Mouse (Mus musculus) spleen, postnatal 14 days (tissue): ENCODE results near the gene Tbx3.

Experiments used
- DNase-seq, 2 experiments: peaks; one replicate each; pipeline ENCODE4 v3.0.0; 2021 to 2022; ENCODE audit warnings: low spot score in 2 of 2

Gene Tbx3

GRCm38 (mm10) chr5:119706467-119706866 lies 36.0 kb downstream of the Tbx3 start:
- no peak for DNase-seq

GRCm38 (mm10) chr5:119708850-119709585 lies 38.5 kb downstream of the Tbx3 start:
- no peak for DNase-seq

DNA sequence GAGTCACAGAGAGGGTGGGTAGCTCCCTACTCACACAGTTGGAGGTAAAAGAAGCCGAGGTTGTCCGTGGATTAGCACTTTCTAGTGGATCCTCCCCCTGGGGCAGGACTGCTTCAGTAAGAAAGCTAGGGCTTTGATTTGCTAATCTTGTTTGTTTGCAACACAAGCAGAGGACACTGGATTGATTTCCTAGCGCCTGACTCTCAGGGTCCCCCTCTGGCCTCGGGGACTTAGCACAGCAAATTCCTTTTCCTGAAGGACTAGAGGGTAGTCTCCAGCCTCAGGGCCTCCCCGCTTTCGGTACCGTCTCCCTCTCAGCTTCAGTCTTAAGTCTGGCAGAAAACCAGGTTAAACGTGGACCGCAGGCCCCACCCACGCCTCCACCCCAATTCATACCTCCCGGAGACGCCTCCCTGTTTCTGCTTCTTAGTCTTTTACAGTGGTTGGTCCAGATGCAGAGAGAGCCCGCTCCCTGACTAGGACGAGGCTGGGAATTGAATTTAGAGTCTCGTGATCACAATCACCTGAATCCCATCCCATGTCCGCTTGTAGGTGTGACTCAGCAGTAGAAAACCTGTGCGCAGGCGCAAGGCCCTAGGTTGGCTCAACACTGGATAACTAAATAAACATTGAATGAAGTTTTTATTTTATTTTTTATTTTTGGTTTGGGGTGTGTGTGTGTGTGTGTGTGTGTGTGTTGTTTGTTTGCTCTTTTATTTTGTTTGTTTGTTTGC lies 39.5 kb downstream of the Tbx3 start:
- no peak for DNase-seq

DNA sequence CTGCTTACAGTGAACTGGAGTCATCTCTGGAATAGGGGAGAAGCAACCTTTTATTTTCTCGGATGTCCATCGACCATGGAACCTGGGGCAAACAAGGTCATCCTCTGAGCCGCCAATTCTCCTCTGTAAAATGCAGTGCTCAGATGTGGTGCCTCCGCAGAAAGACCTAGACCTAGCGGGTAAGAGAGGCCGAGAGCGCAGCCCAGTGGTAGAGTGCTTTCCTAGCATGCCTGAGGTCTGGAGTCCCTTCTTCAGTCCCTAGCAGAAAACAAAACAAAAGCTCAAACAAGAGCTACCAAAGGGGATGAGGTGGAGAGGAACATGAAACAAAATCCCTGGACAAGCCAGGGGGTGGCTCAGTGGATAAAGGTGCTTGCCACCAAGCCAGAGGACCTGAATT lies 40.3 kb downstream of the Tbx3 start:
- no peak for DNase-seq

DNA sequence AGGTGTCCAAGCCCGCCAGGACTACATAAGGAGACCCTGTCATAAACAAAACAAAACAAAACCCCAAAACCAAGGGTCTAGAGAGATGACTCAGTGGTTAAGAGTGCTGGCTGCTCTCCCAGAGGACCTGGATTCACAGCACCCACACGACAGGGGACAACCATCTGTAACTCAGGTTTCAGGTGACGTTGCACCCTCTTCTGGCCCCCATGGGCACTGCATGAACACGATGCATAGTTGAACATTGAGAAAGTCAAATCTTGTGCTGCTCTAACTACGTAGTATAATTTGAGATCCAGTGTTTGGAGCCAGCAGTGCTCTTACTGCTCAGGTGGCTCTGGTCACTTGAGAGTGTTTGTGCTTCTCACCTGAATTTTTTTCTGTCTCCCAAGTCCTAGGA lies 41.2 kb downstream of the Tbx3 start:
- no peak for DNase-seq

GRCm38 (mm10) chr5:119712679-119713246 lies 42.3 kb downstream of the Tbx3 start:
- DNase-seq: peak; percentile 17 to 35

DNA sequence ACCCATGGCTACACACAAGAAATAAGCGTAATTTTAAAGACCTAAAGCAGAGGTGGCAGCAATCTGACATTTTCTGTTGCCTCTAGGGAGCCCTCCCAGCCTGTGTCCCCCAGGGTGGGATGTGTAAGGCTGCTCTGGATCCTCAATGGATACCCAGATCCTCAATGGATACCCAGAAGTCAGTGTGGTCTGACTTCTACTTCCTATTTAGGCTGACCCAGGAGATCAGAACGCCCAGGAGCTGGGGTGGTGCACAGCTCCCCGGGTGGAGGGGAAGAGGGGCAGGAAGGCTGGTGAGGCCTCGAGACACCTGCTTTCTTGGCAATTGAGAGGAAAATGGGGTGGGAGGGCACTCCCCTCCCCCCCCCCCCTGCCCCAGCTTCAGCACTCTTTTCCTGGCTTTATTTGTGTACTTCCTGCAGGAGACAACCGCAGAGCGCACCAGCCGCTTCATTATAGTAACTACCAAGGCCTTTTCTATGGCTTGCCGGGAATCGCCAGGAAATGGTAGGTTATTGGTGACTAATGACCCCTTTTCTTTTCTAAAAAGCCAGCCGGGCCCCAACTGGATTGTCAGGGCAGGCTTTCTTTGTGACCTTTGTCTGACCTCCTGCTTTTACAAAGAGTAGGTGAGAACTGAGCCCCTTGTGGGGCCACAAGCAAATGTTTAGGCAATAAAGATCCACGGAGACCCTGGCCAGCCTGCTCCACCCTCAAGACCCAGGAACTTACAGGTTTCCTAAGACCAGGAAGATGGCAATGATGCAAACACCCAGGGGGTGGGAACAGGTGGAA lies 50.2 kb downstream of the Tbx3 start:
- no peak for DNase-seq

GRCm38 (mm10) chr5:119732978-119733377 lies 62.5 kb downstream of the Tbx3 start:
- no peak for DNase-seq
